Mouse (Mus musculus) embryonic facial prominence, embryonic 11.5 days (tissue): ENCODE measurements at regions not wholly inside any gene's neighbourhood (a gene's known extent, or its start where the extent isn't known, plus 50 kb on each side); places are given as distances from the start of the nearest gene placed in this dataset.

Experiments used
- ATAC-seq: fragments of 200-750 bp; cut with Nextera tagmentation; replicated peaks from 2 replicates; pipeline ENCODE4 v1.8.0; 2017; ENCODE audit warnings: low read depth; ENCODE audit not compliant: insufficient number of reproducible peaks, low FRiP score, low TSS enrichment
- DNase-seq: peaks from one replicate; pipeline ENCODE4 v3.0.0-alpha.2; 2015; ENCODE audit warnings: low spot score
- H3K27ac ChIP-seq: fragments of 300-500 bp; sonication (generic); replicated peaks from 2 replicates; pipeline ENCODE4 v1.5.1; 2014; ENCODE audit warnings: mild to moderate bottlenecking, low read depth, low read length, control low read depth
- H3K27me3 ChIP-seq: fragments of 300-500 bp; sonication (generic); 2 replicates; pipeline ENCODE4 v1.6.1; 2014; ENCODE audit warnings: mild to moderate bottlenecking, low read length, moderate library complexity, mixed read lengths; ENCODE audit not compliant: control insufficient read depth, insufficient read depth
- H3K36me3 ChIP-seq: fragments of 300-500 bp; sonication (generic); replicated peaks from 2 replicates; pipeline ENCODE4 v1.6.1; 2014; ENCODE audit warnings: low read depth, mild to moderate bottlenecking, low read length, moderate library complexity, mixed read lengths; ENCODE audit not compliant: control insufficient read depth, insufficient read depth
- H3K4me1 ChIP-seq: fragments of 300-500 bp; sonication (generic); 2 replicates; pipeline ENCODE4 v1.6.1; 2014; ENCODE audit warnings: low read length, mixed read lengths; ENCODE audit not compliant: control insufficient read depth, insufficient read depth
- H3K4me2 ChIP-seq: fragments of 300-500 bp; sonication (generic); 2 replicates; pipeline ENCODE4 v1.6.1; 2014; ENCODE audit warnings: low read depth, mild to moderate bottlenecking, control low read depth, low read length, moderate library complexity
- H3K4me3 ChIP-seq: fragments of 300-500 bp; sonication (generic); 2 replicates; pipeline ENCODE4 v1.5.1; 2014; ENCODE audit warnings: low read depth, low read length, control low read depth
- H3K9ac ChIP-seq: fragments of 300-500 bp; sonication (generic); replicated peaks from 2 replicates; pipeline ENCODE4 v1.6.1; 2014; ENCODE audit warnings: mild to moderate bottlenecking, control low read depth, low read length
- H3K9me3 ChIP-seq: fragments of 300-500 bp; sonication (generic); replicated peaks from 2 replicates; pipeline ENCODE4 v1.6.1; 2016; ENCODE audit warnings: mild to moderate bottlenecking, low read length, inconsistent platforms, mixed read lengths; ENCODE audit not compliant: control insufficient read depth
- WGBS: fragments of 180-500 bp; shearing (Covaris S2); extraction: QIAGEN DNeasy Blood & Tissue Kit; methylation state at CpG from one replicate; pipeline ENCODE4 v1.1.7; 2014; 5-methylcytosine and 5-hydroxymethylcytosine counted together

DNA sequence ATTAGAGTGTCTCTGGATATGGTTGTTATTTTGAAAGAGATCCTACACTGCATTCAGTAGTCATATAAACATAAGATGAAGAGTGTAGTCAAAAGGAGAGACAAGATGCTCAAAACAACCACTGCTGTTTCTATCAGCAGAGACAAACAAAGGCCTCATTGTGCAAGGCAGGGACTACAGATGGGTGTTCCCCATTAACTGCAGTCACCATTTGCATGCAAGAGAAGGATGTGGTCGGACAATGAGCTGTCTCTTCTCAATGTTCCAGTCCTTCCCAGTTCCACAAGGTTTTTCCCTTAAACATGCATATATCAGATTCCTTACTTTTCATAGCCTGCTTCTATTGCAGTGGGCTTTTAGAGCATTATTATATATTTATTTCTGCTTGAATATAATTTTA is 1056.7 kb downstream of the Slc22a22 start:
- Histone ChIP-seq H3K9ac (no peak overlapping the region), H3K4me1 (no peaks in the 10 kb centered on the region), H3K27me3 (no peaks in the 10 kb centered on the region), H3K36me3 (no peaks in the 10 kb centered on the region), H3K27ac (no peak overlapping the region), H3K4me3 (no peak overlapping the region), H3K4me2 (no peak overlapping the region), H3K9me3 (no peaks in the 10 kb centered on the region)
- ATAC-seq (no peak), DNase-seq (no peak)
- WGBS = 22% methylated on average over 1 of the region's 1 CpGs

DNA sequence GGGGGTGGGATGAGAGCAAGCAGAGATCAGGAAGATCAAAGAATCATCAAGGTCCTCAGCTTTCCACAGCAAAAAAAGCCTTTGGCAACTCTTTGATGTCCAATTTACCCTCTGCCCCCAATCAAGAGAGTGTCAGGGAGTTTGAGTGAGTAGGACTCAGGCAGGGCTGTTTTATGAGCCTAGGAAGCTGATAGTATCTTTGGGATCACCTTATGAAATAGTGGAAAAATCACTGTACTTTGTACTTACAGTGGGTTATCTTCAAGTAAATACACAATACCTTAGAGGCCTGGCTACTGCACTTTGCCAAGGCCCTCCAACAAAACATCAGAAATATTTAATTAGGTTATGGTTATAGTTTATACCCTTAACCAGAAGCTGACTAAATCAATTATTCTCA is 1085.4 kb downstream of the Slc22a22 start:
- no peaks in the 10 kb centered on the region for H3K36me3 ChIP-seq

DNA sequence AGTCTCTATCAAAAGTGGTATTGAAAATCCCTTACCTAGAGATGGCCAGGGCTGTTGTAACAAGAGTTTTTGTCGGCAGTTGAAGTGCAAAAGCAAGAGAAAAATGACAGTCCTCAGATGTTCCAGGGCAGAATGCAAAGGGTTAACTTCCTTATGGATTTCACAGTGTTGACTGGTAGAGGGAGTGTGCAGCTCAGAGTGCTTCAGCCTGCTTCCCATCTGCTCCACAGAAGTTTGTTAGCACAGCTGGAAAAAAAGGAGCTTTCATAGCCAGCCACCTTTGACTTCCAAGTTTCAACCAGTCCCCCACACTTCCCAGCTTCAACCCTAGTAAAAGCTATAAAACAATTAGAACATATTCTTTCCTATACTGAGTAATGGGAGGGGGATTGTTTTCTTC is 1098.9 kb downstream of the Slc22a22 start:
- H3K4me3 ChIP-seq = no peak overlapping the region
- ATAC-seq (0 out of 2 replicates have a peak, but pooled peaks have one; percentile 48), DNase-seq (peak; percentile 68)
- no peaks in the 10 kb centered on the region for H3K9me3 ChIP-seq
- no peaks in the 10 kb centered on the region for H3K4me1 ChIP-seq
- H3K27ac ChIP-seq = no peak overlapping the region
- no peaks in the 10 kb centered on the region for H3K27me3 ChIP-seq
- H3K9ac ChIP-seq = no peak overlapping the region
- WGBS = 37% methylated on average over 1 of the region's 1 CpGs
- no peaks in the 10 kb centered on the region for H3K36me3 ChIP-seq
- no peak overlapping the region for H3K4me2 ChIP-seq

More for the DNA sequence above, 1085.4 kb downstream of the Slc22a22 start:
- Histone ChIP-seq H3K4me2 (no peak overlapping the region), H3K9ac (no peak overlapping the region), H3K4me1 (no peaks in the 10 kb centered on the region), H3K27ac (no peak overlapping the region), H3K27me3 (no peaks in the 10 kb centered on the region), H3K9me3 (no peaks in the 10 kb centered on the region), H3K4me3 (no peak overlapping the region)
- no peak for ATAC-seq
- DNase-seq = no peak

- no peak overlapping the region for H3K4me3 ChIP-seq
- H3K9me3 ChIP-seq = no peaks in the 10 kb centered on the region
- no peaks in the 10 kb centered on the region for H3K4me1 ChIP-seq
- H3K4me2 ChIP-seq = no peak overlapping the region
- H3K36me3 ChIP-seq = no peaks in the 10 kb centered on the region
- 57% methylated on average over 5 of the region's 5 CpGs for WGBS
- no peak overlapping the region for H3K9ac ChIP-seq
- ATAC-seq = no peak
- no peak overlapping the region for H3K27ac ChIP-seq
- H3K27me3 ChIP-seq = no peaks in the 10 kb centered on the region
- DNase-seq = no peak
Measured at GRCm38 (mm10) chr15:56350903-56351302, 1126.5 kb downstream of the Slc22a22 start.

DNA sequence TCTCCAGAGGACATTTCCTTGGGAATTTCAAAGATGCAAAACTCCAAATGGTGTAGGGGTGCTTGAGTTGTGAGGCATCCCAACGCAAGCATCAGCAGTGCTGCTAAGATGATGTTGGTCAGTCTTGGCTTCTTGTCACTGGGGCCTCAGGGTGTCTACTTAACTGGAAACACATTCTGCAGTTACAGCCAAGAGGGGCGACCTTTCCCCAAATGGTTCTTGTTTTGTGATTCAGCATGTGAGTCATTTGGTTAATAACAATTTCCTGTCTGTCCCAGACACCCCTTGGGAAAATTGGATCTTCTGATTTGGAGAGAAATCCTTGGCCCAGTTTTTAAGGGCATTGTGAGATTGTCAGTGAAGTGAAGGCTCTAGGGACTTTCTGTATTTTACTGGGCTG is 1131.3 kb downstream of the Slc22a22 start:
- H3K9ac ChIP-seq = no peak overlapping the region
- ATAC-seq (no peak), DNase-seq (no peak)
- H3K9me3 ChIP-seq = no peaks in the 10 kb centered on the region
- no peaks in the 10 kb centered on the region for H3K4me1 ChIP-seq
- no peak overlapping the region for H3K4me2 ChIP-seq
- no peaks in the 10 kb centered on the region for H3K27me3 ChIP-seq
- no peak overlapping the region for H3K27ac ChIP-seq
- no peaks in the 10 kb centered on the region for H3K36me3 ChIP-seq
- 36% methylated on average over 2 of the region's 2 CpGs for WGBS
- H3K4me3 ChIP-seq = no peak overlapping the region

DNA sequence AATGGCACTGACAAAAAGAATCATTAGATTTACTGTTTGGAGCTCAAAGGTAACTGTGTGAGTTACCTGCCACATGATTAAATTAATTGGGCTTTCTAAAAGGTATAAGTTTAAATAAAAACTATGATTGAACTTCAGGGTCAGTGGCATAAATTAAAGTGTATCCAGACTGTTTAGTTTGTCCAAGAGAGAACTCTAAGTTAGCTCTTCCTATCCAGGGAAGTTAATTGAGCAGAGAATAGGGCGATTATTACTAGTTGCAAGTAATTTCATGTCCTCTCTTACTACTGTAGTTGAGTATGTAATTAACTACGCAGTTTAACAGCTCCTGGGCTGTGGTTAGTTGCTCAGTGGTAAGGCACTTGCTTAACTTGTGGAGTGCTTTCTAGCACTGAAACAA is 1132.5 kb downstream of the Slc22a22 start:
- DNase-seq (no peak), ATAC-seq (no peak)
- Histone ChIP-seq H3K4me1 (no peaks in the 10 kb centered on the region), H3K4me3 (no peak overlapping the region), H3K27ac (no peak overlapping the region), H3K27me3 (no peaks in the 10 kb centered on the region), H3K36me3 (no peaks in the 10 kb centered on the region), H3K4me2 (no peak overlapping the region), H3K9ac (no peak overlapping the region), H3K9me3 (no peaks in the 10 kb centered on the region)
- 74% methylated on average over 2 of the region's 2 CpGs for WGBS

GRCm38 (mm10) chr15:56344304-56344932 is 1133.0 kb downstream of the Slc22a22 start:
- Histone ChIP-seq H3K27ac (no peak overlapping the region), H3K4me1 (no peaks in the 10 kb centered on the region), H3K9ac (no peak overlapping the region), H3K27me3 (no peaks in the 10 kb centered on the region), H3K4me3 (no peak overlapping the region), H3K9me3 (no peaks in the 10 kb centered on the region), H3K36me3 (no peaks in the 10 kb centered on the region), H3K4me2 (no peak overlapping the region)
- DNase-seq = peak; percentile 43
- WGBS = 35% methylated on average over 4 of the region's 4 CpGs
- no peak for ATAC-seq

- 0 out of 2 replicates have a peak overlapping the region, but pooled peaks have one; percentile 13 for H3K27ac ChIP-seq
- H3K4me3 ChIP-seq = no peak overlapping the region
- no peak for ATAC-seq
- no peak overlapping the region for H3K4me2 ChIP-seq
- no peak overlapping the region for H3K9ac ChIP-seq
- WGBS = 42% methylated on average over 5 of the region's 5 CpGs
- no peaks in the 10 kb centered on the region for H3K36me3 ChIP-seq
- no peaks in the 10 kb centered on the region for H3K9me3 ChIP-seq
- DNase-seq = no peak
- H3K27me3 ChIP-seq = no peaks in the 10 kb centered on the region
- H3K4me1 ChIP-seq = no peaks in the 10 kb centered on the region
Measured at GRCm38 (mm10) chr15:56337879-56338278, 1139.5 kb downstream of the Slc22a22 start.
